Mouse (Mus musculus) cortical plate, adult 2 months (tissue): ENCODE measurements around the gene Btrc. TPM values are rescaled to one million over a fixed set of nuclear protein-coding genes. Genes with fewer than 3 reads are reported as not detected.
A peak's percentile ranks its signal among the peaks of the same experiment; 100 is the strongest.
"Not testable (repeated sequence)": the region's sequence is repeated elsewhere in the genome, so short reads cannot be mapped to it uniquely, and the experiment has no call there.

Source experiments
- H3K27ac ChIP-seq: fragments of 200-500 bp; 2 replicates; pipeline ENCODE4 v1.5.1; 2012; ENCODE audit warnings: low read length, control low read depth, inconsistent platforms; ENCODE audit not compliant: insufficient read depth
- H3K4me1 ChIP-seq: fragments of 200-500 bp; 2 replicates; pipeline ENCODE4 v1.6.1; 2011; ENCODE audit warnings: low read length; ENCODE audit not compliant: control insufficient read depth, insufficient read depth
- H3K4me3 ChIP-seq: fragments of 200-500 bp; 2 replicates; pipeline ENCODE4 v1.5.1; 2011; ENCODE audit warnings: mild to moderate bottlenecking, low read length, control low read depth; ENCODE audit not compliant: insufficient read depth
- CTCF ChIP-seq: fragments of 200-500 bp; IDR thresholded peaks from 2 replicates; pipeline ENCODE4 v1.5.1; 2011; ENCODE audit warnings: mild to moderate bottlenecking, control low read depth, low read length; ENCODE audit not compliant: insufficient read depth; ENCODE audit errors: extremely low read depth
- POLR2A ChIP-seq: fragments of 200-500 bp; IDR thresholded peaks from 2 replicates; pipeline ENCODE4 v1.6.1; 2011; ENCODE audit warnings: mild to moderate bottlenecking, low read length, control low read depth; ENCODE audit not compliant: insufficient read depth; ENCODE audit errors: extremely low read depth
- polyA plus RNA-seq: library from polyadenylated mRNA; depleted of rRNA; stranded (reverse); fragments of >200 nt; gene quantifications from 2 replicates; pipeline ENCODE4 v1.2.3, GENCODE M21; 2012

Btrc gene
- polyA plus RNA-seq, 1 experiment = 70.8 TPM

DNA sequence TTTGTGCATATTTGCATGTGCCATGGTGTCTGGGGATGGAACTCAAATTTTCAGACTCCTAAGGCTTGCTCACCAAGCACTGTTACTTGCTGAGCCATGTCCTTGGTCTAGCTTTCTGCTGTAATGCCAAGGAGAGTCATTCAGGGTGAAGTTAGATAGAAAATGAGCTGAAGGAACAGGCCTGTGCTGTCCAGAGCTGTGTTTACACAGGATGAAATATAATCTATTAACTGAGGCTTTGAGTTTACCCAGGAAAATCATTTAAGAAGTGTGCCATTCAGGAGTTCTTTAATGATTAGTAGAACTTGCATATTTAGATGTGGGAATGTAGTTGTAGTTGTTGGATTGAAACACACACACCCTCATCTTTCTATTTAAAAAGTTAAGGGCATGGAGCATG, 54.1 kb downstream of the Btrc start:
- TF ChIP-seq POLR2A (no peak), CTCF (no peak)
- Histone ChIP-seq H3K27ac (no peak overlapping the region), H3K4me3 (no peak overlapping the region), H3K4me1 (no peaks in the 10 kb centered on the region; the same call in 1 of the 2 replicates)

DNA sequence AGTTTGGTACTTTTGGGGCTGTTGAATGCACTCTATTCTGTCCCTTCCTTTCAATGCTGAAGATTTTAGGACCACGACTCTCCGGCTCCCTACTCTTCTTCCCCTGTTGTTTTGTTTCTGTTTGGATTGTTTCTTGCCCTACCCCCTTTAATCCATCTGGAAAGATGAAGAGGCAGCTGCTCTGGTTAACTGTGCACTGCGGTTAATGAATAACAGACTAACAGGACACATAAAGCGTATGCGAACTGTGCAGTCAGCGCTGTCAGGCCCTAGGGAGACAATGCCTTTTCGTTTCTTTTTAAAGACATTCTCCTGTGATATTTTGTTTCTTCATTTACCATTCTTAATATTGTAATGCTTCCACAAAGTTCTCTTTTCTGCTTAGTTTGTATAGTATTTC, 58.7 kb downstream of the Btrc start:
- Histone ChIP-seq H3K4me1 (no peaks in the 10 kb centered on the region), H3K27ac (no peak overlapping the region), H3K4me3 (no peak overlapping the region)
- TF ChIP-seq CTCF (no peak), POLR2A (no peak)

DNA sequence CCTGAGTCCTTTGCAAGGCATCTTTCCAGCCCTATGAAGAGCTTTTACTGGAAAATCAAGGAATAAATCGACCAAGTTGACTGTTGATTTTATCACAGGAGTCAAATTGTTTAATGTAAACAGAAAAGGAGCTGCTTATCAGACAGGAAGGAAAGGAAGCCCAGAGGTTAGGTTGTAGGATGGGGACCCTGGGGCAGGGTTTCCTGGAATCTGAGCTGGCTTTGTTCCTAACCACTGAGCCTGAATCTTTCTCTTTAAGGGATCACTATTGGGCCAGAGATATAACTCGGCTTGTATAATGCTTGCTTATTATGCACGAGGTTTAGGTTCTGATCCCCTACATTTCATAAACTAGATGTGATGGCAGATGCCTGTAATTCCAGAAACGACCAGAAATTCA, 64.6 kb downstream of the Btrc start:
- no peak for TF ChIP-seq POLR2A
- TF ChIP-seq CTCF = no peak
- H3K4me3 ChIP-seq = no peak overlapping the region
- no peak overlapping the region for H3K27ac ChIP-seq
- peaks cover 13% of the 10 kb centered on the region for H3K4me1 ChIP-seq

DNA sequence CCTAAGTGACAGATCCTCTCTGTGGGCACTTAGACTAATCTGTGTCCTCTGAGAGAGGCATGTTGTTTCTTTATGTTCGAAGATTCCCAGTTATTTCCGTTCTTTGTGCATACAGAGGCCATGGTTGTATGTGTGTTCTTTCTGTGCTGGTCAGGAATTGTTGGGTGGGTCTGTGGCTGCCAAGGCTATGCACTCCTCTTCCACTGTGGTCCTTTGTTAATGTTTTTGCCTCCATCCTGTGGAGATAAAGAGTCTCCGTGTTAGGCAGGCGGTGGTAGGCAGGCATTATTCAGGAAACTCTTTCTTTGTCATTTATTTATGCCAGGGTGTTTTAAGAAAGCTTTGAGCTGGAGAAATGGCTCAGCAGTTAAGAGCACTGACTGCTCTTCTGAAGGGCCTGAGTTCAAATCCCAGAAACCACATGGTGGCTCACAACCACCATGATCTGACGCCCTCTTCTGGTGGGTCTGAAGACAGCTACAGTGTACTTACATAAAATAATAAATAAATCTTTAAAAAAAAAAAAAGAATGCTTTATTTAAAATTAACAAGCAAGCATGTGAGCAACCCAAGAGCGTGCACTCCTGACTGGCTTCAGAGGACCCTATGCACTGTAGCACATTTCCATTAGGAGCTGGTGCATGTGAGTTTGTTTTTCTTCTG, 67.6 kb downstream of the Btrc start:
- no peak for TF ChIP-seq CTCF
- TF ChIP-seq POLR2A = no peak
- no peak overlapping the region for H3K4me3 ChIP-seq
- peaks cover 15% of the 10 kb centered on the region for H3K4me1 ChIP-seq
- H3K27ac ChIP-seq = peak overlapping the region; percentile 84; the same call in 1 of the 2 replicates

DNA sequence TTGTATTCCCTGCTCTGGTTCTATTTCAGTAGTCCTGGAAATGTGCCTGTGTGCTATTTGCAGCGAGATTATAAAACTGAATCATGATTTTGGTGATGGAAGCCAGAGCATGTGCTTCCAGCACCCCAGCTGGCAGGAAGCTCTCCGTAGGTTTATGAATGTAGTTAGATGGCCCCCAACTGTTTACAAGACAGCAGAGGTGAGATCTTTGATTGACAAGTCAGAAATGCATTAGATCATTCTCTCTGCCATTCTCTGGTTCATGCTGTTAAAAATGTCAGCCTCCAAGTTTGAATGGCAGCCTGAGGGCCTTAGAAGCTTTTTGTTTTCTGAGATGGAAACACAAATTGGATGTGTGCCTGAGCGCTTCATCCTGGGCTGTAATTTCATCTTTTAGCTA, 68.8 kb downstream of the Btrc start:
- Histone ChIP-seq H3K4me1 (peaks cover 15% of the 10 kb centered on the region), H3K4me3 (no peak overlapping the region), H3K27ac (peak overlapping the region; percentile 55; the same call in 1 of the 2 replicates)
- TF ChIP-seq CTCF (no peak), POLR2A (no peak)

DNA sequence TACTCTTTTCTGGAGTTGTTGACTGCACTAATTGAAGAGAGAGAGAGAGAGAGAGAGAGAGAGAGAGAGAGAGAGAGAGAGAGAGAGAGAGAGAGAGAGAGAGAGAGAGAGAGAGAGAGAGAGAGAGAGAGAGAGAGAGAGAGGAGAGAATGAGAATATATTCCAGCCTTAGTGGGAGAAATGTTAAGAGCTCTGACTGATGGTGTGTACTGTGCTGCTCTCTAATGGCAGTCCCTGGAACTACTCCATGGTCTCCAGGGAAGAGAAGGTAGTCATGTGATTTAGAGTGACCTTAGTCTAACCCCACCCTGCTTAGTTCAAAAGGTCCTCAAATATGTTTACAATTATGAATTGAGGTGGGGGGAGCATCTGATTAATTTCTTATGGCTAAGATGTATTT, 72.5 kb downstream of the Btrc start:
- not testable (repeated sequence) for H3K4me3 ChIP-seq, H3K27ac ChIP-seq, H3K4me1 ChIP-seq
- peak; percentile 89 for TF ChIP-seq CTCF

DNA sequence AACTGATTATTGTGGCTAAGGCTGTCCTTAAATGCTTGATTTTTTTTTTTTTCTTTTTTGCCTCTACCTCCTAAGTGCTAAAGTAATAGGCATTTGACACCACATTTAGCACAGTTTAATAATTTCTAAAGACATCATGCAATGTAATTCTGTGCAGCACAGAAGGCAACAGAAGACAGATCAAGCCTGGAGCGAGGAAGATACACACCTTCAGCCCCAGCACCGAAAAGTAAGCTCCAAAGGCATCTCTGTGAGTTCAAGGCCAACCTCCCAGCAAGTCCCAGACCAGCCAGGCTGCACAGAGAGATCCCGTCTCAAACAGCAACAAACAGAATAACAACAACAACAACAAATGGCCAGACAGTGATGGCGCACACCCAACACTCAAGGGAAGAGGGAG, 73.6 kb downstream of the Btrc start:
- TF ChIP-seq POLR2A = no peak
- H3K4me3 ChIP-seq = no peak overlapping the region

DNA sequence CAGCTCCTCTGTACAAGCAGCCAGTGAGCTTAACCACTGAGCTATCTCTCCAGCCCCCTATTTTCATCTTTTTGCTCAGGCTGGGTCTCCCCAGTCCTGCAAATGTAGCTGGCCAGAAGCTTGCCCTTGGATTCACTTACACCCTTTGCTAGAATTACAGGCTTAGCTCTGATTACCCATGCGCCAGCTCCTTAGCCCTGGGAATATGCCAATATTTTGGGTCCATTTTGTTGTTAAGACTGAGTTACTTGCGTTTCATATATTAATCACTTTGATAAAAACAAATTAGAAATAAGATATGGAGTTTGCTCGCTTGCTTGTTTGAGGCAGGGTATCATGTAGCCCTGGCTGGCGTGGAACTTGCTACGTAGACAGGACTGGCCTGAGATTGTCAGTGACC, 74.7 kb downstream of the Btrc start:
- TF ChIP-seq CTCF (no peak), POLR2A (no peak)
- Histone ChIP-seq H3K4me3 (no peak overlapping the region), H3K27ac (no peak overlapping the region), H3K4me1 (peaks cover 2% of the 10 kb centered on the region; the same call in 1 of the 2 replicates)

More for the DNA sequence above, 73.6 kb downstream of the Btrc start:
- Histone ChIP-seq H3K4me1 (peaks cover 4% of the 10 kb centered on the region; the same call in 1 of the 2 replicates), H3K27ac (no peak overlapping the region)

DNA sequence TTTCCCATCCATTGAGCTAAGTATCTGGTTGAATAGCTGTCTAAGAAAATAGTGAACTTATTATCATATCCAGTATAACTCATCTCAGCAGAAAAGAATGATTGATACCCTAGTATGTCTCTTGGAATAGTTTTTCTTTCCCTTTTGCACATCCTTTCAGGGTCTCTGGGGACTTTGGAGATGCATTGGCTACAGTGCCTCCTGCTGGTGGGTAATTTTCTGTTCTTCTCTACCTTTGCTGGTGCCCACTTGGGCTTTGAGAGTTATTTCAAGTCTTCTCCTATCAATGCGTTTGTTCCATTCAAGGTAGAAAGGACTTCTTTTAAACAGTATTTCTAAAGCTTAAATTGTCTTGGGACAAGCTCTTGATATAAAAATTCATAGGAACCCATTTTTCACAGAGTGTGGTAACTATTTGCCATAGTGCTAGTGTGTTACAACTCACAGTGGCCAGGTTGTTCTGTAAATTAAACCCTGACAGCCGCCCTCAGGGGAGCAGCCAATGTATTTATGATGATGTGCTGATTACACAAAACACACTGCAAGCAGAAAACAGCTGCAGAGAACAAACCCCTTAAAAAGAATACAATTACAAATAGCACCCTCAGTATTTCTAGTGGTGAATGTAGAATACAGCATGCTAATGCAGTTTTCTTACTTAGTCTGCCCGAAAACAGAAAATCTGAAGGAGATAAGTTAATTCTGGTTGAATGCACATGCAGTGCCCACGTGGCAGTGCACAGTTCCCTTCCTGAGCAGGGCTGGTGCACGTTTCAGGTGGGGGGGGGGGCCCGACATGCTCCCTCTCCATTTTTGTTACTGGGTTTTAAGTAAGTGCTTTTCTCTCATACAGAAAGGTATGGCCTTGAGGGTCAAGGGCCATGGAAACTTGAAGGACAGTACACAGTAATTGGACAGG, 75.7 kb downstream of the Btrc start:
- H3K4me1 ChIP-seq = peaks cover 2% of the 10 kb centered on the region; the same call in 1 of the 2 replicates

More for the DNA sequence above, 75.7 kb downstream of the Btrc start:
- Histone ChIP-seq H3K4me3 (no peak overlapping the region), H3K27ac (no peak overlapping the region)
- TF ChIP-seq POLR2A (no peak), CTCF (no peak)
